Mouse (Mus musculus): Measurements from ENCODE around the gene Ovca2.

- no peak for TF ChIP-seq POLR2A (IDR thresholded peaks at IDR 0.05; ENCODE audit: control insufficient read depth, extremely low read depth, insufficient read depth, low read length, poor library complexity)
- no peak for TF ChIP-seq CTCF (IDR thresholded peaks at IDR 0.05; ENCODE audit: borderline replicate concordance, control insufficient read depth, extremely low read depth, insufficient read depth, low read length, poor library complexity)
These were observed 31.4 kb downstream of the Ovca2 start for GRCm38 (mm10) chr11:75147106-75147845.

Data from thymus, adult 2 months (tissue).